Mouse (Mus musculus): ENCODE measurements around the gene Fbxo11.

DNA sequence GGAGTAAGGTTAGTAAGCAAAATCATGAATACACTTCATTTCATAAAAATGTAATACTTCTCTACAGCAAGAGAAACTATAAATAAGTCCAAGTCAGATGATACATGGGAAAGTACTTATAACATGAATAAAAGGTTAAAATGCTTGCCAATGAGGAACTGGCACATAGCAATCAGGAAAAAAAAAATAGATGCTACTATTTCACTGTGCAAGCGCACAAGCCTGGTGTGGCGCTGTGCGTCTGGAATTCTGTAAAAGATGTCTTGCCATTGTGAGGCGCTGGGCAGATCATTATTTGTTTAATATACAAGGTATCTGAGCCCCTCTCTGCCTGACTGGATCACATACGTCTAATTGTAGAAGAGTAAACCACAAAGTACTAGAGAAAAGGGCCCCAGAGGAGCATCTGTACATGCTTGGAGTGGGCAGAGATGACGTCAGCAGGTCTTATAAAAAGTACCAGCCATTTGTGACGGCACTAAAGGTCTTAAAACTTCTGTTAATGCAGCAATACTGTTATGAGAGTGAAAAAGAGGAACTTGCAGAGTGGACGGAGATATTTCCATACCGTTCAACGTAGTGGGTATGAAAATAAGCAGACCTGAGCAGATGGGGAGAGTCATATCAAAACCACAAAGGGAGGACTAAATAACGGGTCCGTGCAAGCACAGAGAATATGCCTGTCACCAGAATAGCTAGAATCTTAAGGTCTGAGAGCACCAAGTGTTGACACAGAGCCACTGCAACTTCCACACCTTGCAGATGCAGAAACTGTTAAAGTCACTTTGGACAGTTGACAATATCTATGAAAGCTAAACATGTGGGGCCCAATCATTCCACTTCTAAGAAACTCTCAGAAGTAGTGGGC is 48.2 kb upstream of the Fbxo11 start:
- TF ChIP-seq CTCF (IDR thresholded peaks at IDR 0.05; ENCODE audit: low read depth) (no peak), EP300 (IDR thresholded peaks at IDR 0.05; ENCODE audit: low read depth) (no peak)
